8 mouse cellular contexts compared by ENCODE assay signal in the genomic region with DNA sequence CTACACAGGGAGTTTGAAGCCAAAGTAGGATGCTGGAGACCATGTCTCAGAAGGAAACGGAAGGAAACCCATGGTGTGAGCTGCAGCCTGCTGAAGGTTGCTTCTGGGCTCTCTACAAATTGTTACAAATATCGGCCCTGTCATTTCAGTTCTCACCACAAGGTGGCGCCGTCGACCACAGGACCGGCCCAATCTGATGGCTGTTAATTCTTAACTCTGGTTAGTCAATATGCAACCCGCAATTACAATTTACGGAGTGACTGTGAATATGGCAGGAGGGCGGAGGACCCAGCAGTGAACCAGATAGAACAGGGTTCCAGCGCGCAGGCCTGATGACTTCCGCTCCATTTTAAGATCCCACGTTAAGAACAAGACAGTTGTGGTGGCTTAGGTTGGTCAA.
A peak's percentile ranks its signal among the peaks of the same experiment; 100 is the strongest.
DNase-seq lines count a peak whose midpoint lies in the region; ATAC-seq lines count a peak whose summit lies in the region.

No protein-coding gene starts in this region.

- ATAC-seq in monocyte, adult 5-6 weeks (replicated peaks; ENCODE audit: insufficient number of reproducible peaks, low FRiP score, low TSS enrichment, poor library complexity, severe bottlenecking): peak; percentile 25; the same call in 1 of the 2 replicates

- DNase-seq in left cerebral cortex, adult 18-20 months (ENCODE audit: low spot score in 2 of 2): peak; percentile 42 to 53
- DNase-seq in left cerebral cortex, adult 11 months (ENCODE audit: low spot score): no peak
- DNase-seq in ES-CJ7 (ENCODE audit: low read depth, low spot score): peak; percentile 68
- peak; percentile 35 for DNase-seq in c-Kit-positive CD71-positive TER-119-positive erythroid progenitor cells, embryonic 14.5 days (ENCODE audit: low spot score)
- peak; percentile 33 to 59 for DNase-seq in frontal cortex, postnatal 36 days (ENCODE audit: low spot score in 2 of 2)
- peak; percentile 84 to 85 for DNase-seq in kidney, postnatal 36 days
- DNase-seq in thymus, postnatal 25 days: peak; percentile 60
